ENCODE assay signal across 18 mouse cellular contexts in genomic region chr8:118190866-118191265, GRCm38 (mm10).
DNase-seq lines count a peak whose midpoint lies in the region; ATAC-seq and TF ChIP-seq lines count a peak whose summit lies in the region.
"Had no signal": no experiment of that assay in that cellular context is flagged by ENCODE, and none has a peak within 500 bp of the region (broad histone marks: within the 10 kb centered on the region; RNA-seq: fewer than 3 reads in every experiment).

No protein-coding gene starts in this region.

- H3K4me3 ChIP-seq in layer of hippocampus, adult 2 months: no peak overlapping the region
- H3K4me3 ChIP-seq: limb, embryonic 13.5 days had no signal

- TF ChIP-seq POLR2A in brain, embryonic 14.5 days (IDR thresholded peaks at IDR 0.05; ENCODE audit: borderline replicate concordance, extremely low read depth, insufficient read depth, insufficient read length, poor library complexity, severe bottlenecking): no peak

- TF ChIP-seq CTCF in layer of hippocampus, adult 2 months (conservative IDR thresholded peaks at IDR 0.05): no peak
- no peak for TF ChIP-seq CTCF in brain, embryonic 14.5 days (IDR thresholded peaks at IDR 0.05; ENCODE audit: borderline replicate concordance, extremely low read depth, insufficient read depth, insufficient read length)

- intact Hi-C loops in heart, postnatal 10 days (cut with DNase I): no loop called here

- ATAC-seq in erythroid progenitor cell, adult 5-6 weeks (replicated peaks; ENCODE audit: low FRiP score, poor library complexity, severe bottlenecking): no peak
- ATAC-seq: activated CD4-positive, CD25-positive, alpha-beta regulatory T cell, adult 4 months; CD4-positive, CD25-positive, alpha-beta regulatory T cell, adult 4 months; forebrain, embryonic 16.5 days; inflammation-experienced regulatory T-cells, adult 6 months had no signal

- peak; percentile 33 for DNase-seq in layer of hippocampus, adult 9-11 months
- DNase-seq in layer of hippocampus, adult 2 months (ENCODE audit: low spot score in 2 of 2): no peak
- peak; percentile 31 for DNase-seq in brain, embryonic 14.5 days (ENCODE audit: low read depth)
- peak; percentile 39 for DNase-seq in heart, adult 8-10 months (ENCODE audit: low spot score)
- peak; percentile 50 to 54 for DNase-seq in heart, postnatal 10 days
- no peak for DNase-seq in testis, postnatal 14 days (ENCODE audit: low spot score)
- no peak for DNase-seq in MN1 (ENCODE audit: low spot score)
- DNase-seq: adrenal gland, postnatal 36 days; cerebellum, adult 11 months; lung, adult 2 months; retina, postnatal 1 day had no signal

- no peak overlapping the region for H3K27ac ChIP-seq in layer of hippocampus, adult 2 months
- H3K27ac ChIP-seq: kidney, postnatal 0 days; limb, embryonic 13.5 days had no signal

Comparison
In these comparisons a context has a peak if more than half of its experiments do, and no peak if none do; other contexts are left out.
1. DNase-seq: peak in layer of hippocampus, adult 9-11 months (single experiment), brain, embryonic 14.5 days (single experiment), heart, adult 8-10 months (single experiment) and heart, postnatal 10 days (2 of 2); none in layer of hippocampus, adult 2 months (0 of 2), testis, postnatal 14 days (single experiment) and MN1 (single experiment).